Mouse (Mus musculus) stomach, embryonic 16.5 days (tissue): ENCODE data around the gene Gripap1. TPM values are rescaled to one million over a fixed set of nuclear protein-coding genes. Genes with fewer than 3 reads are reported as not detected.

Source experiments
- ATAC-seq: fragments of 200-750 bp; cut with Nextera tagmentation; 2 replicates; pipeline ENCODE4 v1.8.0; 2017; ENCODE audit warnings: moderate number of reproducible peaks, moderate TSS enrichment; ENCODE audit not compliant: insufficient read depth, low FRiP score
- H3K27ac ChIP-seq: fragments of 300-500 bp; sonication (generic); 2 replicates; pipeline ENCODE4 v1.5.1; 2014; ENCODE audit warnings: low read length
- H3K27me3 ChIP-seq: fragments of 300-500 bp; sonication (generic); 2 replicates; pipeline ENCODE4 v1.6.1; 2014; ENCODE audit warnings: low read length, control low read depth, mixed read lengths; ENCODE audit not compliant: control insufficient read depth, insufficient read depth
- H3K36me3 ChIP-seq: fragments of 300-500 bp; sonication (generic); 2 replicates; pipeline ENCODE4 v1.6.1; 2014; ENCODE audit warnings: low read length; ENCODE audit not compliant: control insufficient read depth, insufficient read depth
- H3K4me1 ChIP-seq: fragments of 300-500 bp; sonication (generic); 2 replicates; pipeline ENCODE4 v1.6.1; 2014; ENCODE audit warnings: low read length, control low read depth, mixed read lengths; ENCODE audit not compliant: control insufficient read depth, insufficient read depth
- H3K4me2 ChIP-seq: fragments of 300-500 bp; sonication (generic); 2 replicates; pipeline ENCODE4 v1.6.1; 2014; ENCODE audit warnings: low read depth, low read length, mixed read lengths
- H3K4me3 ChIP-seq: fragments of 300-500 bp; sonication (generic); replicated peaks from 2 replicates; pipeline ENCODE4 v1.5.1; 2014; ENCODE audit warnings: mild to moderate bottlenecking, low read length
- H3K9ac ChIP-seq: fragments of 300-500 bp; sonication (generic); 2 replicates; pipeline ENCODE4 v1.6.1; 2014; ENCODE audit warnings: low read length
- H3K9me3 ChIP-seq: fragments of 300-500 bp; sonication (generic); replicated peaks from 2 replicates; pipeline ENCODE4 v1.6.1; 2016; ENCODE audit warnings: low read length, control low read depth; ENCODE audit not compliant: control insufficient read depth
- WGBS: fragments of 180-500 bp; shearing (Covaris S2); extraction: QIAGEN DNeasy Blood & Tissue Kit; methylation state at CpG from one replicate; pipeline ENCODE4 v1.1.7; 2014; 5-methylcytosine and 5-hydroxymethylcytosine counted together
- polyA plus RNA-seq: library from polyadenylated mRNA; unstranded; fragments of >200 nt; fragmentation: Nextera tagmentation; extraction: Ambion mirVana; gene quantifications from 2 replicates; pipeline ENCODE4 v1.2.1, GENCODE M21; 2015

Gene Gripap1
- polyA plus RNA-seq, 1 experiment from 2014 or later, result 42.4 TPM

DNA sequence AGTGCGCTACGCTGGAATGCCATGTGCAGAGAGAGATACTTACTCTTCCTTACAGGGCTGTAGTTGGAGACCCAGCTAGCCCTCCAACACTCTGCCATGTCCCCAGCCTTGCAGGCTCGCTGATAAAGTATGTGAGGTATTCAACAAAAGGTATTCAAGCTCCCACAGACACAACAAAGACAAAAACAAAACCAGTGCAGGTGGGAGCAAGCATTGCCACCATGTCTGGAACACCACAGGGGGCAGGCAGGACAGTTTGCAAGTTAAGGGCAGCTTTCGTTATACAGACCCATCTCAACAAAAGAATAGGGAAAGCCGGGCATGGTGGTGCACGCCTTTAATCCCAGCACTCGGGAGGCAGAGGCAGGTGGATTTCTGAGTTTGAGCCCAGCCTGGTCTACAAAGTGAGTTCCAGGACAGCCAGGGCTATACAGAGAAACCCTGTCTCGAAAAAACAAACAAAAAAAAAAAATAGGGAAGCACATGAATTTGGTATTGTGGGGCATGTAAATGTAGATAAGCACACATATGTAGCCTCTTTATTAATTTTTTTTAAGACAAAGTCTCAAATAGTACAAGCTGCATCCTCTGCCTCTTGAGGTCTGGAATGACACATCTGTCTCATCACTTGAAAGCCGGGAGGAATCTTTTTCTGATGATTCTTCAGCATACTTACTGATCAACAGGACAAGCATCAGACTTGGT, 13.9 kb upstream of the Gripap1 start:
- no peak overlapping the region for H3K9ac ChIP-seq
- no peaks in the 10 kb centered on the region for H3K36me3 ChIP-seq
- no peaks in the 10 kb centered on the region for H3K27me3 ChIP-seq
- H3K4me3 ChIP-seq, result no peak overlapping the region
- ATAC-seq, result no peak
- H3K4me1 ChIP-seq, result no peaks in the 10 kb centered on the region
- no peak overlapping the region for H3K27ac ChIP-seq
- H3K9me3 ChIP-seq, result no peaks in the 10 kb centered on the region
- WGBS, result 76% methylated on average over 9 of the region's 9 CpGs
- H3K4me2 ChIP-seq, result no peak overlapping the region

DNA sequence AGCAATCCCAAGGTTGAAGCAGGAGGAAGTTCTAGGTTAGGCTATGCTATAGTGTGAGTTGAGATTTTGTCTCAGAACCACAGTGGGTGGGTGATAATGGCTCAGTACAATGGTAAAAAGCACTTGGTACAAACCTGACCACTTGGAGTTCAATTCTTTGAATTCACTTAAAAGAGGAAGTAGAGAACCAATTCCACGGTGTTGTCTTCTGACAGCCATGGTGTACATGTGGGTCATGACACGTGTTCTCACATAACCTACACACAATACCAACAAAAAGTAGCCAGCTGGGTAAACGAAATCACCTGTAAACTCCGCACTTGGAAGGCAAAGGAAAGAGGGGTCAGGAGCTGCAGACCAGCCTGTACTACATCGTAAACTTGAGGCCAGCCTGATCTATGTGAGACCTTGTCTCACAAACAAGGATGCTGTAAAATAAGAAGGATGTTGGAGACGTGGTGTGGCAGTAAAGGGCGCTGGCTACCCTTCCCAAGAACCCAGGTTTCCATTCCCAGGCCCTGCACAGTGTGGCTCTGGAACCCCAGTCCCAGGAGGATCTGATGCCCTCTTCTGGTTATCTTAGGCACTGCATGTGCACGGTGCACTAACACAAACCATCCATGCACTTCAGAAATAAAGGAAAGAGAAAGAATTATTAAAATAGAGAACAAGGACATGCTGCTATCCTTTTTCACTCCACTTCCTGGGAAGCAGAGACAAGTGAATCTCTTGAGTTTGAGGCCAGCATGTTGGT, 13.1 kb upstream of the Gripap1 start:
- no peak overlapping the region for H3K9ac ChIP-seq
- H3K36me3 ChIP-seq, result no peaks in the 10 kb centered on the region
- H3K9me3 ChIP-seq, result no peaks in the 10 kb centered on the region
- no peak overlapping the region for H3K4me2 ChIP-seq
- no peaks in the 10 kb centered on the region for H3K27me3 ChIP-seq
- peak; percentile 64; the same call in 1 of the 2 replicates for ATAC-seq
- no peak overlapping the region for H3K4me3 ChIP-seq
- no peak overlapping the region for H3K27ac ChIP-seq
- 43% methylated on average over 8 of the region's 8 CpGs for WGBS
- no peaks in the 10 kb centered on the region for H3K4me1 ChIP-seq

DNA sequence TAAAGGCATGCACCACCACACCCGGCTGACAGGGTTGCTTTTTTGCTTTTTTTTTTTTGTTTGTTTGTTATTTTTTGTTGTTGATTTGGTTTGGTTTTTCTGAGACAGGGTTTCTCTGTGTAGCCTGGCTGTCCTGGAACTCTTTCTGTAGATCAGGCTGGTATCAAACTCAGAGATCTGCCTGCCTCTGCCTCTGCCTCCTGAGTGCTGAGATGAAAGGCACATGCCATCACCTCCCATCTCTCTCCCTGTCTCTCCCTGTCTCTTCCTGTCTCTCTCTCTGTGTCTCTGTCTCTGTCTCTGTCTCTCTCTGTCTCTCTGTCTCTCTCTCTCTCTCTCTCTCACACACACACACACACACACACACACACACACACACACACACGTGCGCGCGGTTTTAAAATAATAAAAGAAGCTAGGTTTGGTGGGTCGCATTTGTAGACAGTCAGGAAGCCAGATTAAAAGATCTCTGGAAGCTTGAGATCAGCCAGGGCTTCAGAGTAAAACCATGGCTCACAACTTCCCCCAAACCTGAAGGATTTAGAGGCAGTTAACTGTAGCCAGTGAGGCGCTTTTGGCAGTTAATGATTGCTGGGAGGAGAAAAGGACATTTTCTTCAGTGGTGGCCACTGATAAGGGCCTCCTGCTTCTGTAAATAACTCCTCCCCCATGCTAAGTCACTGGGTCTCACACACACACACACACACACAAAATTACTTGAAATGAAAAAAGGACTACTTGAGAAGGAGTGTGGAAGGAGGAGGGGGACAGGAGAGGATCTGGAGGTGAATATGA, 10.9 kb upstream of the Gripap1 start:
- H3K27me3 ChIP-seq, result no peaks in the 10 kb centered on the region
- ATAC-seq, result peak; percentile 60; the same call in 1 of the 2 replicates
- H3K4me1 ChIP-seq, result no peaks in the 10 kb centered on the region
- no peak overlapping the region for H3K27ac ChIP-seq
- no peaks in the 10 kb centered on the region for H3K36me3 ChIP-seq
- no peak overlapping the region for H3K4me3 ChIP-seq
- no peaks in the 10 kb centered on the region for H3K9me3 ChIP-seq
- WGBS, result 61% methylated on average over 7 of the region's 7 CpGs
- H3K4me2 ChIP-seq, result no peak overlapping the region
- no peak overlapping the region for H3K9ac ChIP-seq

DNA sequence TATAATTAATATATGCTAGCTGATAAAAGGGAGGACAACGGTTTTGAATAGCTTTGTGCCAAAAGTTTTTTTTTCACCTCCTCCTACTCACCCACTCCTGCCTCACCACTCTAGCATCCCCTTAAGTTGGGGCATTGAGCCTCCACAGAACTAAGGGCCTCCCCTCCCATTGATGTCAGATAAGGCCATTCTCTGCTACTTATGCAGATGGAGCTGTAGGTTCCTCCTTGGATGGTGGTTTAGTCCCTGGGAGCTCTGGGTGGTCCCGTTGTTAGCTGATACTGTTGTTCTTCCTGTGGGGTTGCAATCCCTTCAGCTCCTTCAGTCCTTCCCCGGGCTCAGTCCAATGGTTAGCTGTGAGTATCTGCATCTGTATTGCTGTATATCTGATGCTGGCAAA, 10.3 kb upstream of the Gripap1 start:
- H3K4me1 ChIP-seq, result no peaks in the 10 kb centered on the region
- H3K36me3 ChIP-seq, result no peaks in the 10 kb centered on the region
- H3K4me2 ChIP-seq, result no peak overlapping the region
- H3K27ac ChIP-seq, result no peak overlapping the region
- no peak overlapping the region for H3K9ac ChIP-seq
- ATAC-seq, result no peak
- WGBS, result 18% methylated on average over 3 of the region's 3 CpGs
- H3K9me3 ChIP-seq, result no peaks in the 10 kb centered on the region
- H3K4me3 ChIP-seq, result no peak overlapping the region
- no peaks in the 10 kb centered on the region for H3K27me3 ChIP-seq

DNA sequence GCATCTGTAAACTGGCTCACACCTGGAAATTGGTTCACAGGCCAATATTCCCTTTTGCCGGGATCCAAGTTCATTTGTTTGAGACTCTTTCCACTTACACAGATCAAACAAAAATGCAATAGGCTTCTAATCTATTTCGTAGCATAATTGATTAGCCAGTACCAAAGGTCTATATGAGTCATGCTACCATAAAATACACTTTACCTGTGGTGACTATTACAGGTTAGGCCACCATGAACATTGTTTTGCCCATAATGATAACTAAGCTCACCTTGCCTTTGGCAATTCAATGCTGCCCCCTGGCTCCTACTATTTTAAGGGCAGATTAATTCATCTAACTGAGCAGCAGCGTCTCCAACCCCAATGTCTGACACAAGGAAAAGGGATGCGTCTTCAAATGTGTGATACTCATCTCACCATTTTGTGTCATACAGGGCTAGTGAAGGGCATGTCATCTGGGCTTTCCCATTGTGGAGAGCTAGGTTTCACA, 6.9 kb upstream of the Gripap1 start:
- Histone ChIP-seq H3K27ac (no peak overlapping the region), H3K36me3 (no peaks in the 10 kb centered on the region), H3K9me3 (no peaks in the 10 kb centered on the region), H3K4me3 (no peak overlapping the region), H3K9ac (no peak overlapping the region), H3K4me1 (no peaks in the 10 kb centered on the region), H3K27me3 (no peaks in the 10 kb centered on the region), H3K4me2 (no peak overlapping the region)
- ATAC-seq, result no peak
- WGBS, result 75% methylated on average over 4 of the region's 4 CpGs

DNA sequence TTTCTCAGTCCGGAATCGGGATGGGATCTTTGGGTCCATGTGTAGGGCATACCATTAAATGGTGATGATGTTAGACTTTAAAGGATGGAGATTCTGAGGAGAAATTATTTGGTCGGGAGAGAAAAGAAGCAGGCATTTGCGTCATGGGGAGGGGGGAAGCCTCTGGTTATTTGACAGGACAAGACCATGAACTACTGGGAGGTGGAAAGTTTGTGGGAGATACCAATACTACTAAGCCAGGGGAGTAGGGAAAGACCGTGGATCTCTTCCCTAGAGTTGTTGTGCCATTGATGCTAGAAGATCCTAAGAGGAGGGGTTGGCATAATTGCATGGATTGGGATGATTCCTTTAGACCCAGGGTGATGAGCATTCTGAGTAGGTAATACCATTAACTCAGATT, 744 bp downstream of the Gripap1 start:
- Histone ChIP-seq H3K4me2 (peak overlapping the region; percentile 68), H3K4me1 (0 out of 2 replicates have a peak, but pooled peaks cover 3% of the 10 kb centered on the region), H3K36me3 (no peaks in the 10 kb centered on the region), H3K27ac (peak overlapping the region; percentile 27), H3K9ac (peak overlapping the region; percentile 59), H3K9me3 (no peaks in the 10 kb centered on the region), H3K4me3 (peak overlapping the region; percentile 66), H3K27me3 (no peaks in the 10 kb centered on the region)
- 13% methylated on average over 5 of the region's 5 CpGs for WGBS
- no peak for ATAC-seq

DNA sequence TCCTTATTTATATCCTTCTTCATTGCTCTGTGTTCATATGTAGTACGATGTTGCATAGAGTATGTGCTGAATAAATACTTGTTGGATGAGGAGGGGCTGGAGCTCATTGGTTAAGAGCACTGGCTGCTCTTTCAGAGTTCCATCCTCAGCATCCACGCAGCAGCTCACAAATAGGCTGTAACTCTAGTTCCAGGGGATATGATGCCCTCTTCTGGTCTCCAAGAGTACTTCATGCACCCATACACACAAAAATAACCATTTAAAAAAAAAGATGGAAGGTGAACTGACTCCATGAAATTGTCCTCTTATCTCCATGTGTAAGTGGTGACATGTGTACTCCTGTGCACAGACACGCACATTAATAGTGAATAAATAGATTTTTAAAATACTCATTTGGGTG, 3.8 kb downstream of the Gripap1 start:
- WGBS, result 48% methylated on average over 3 of the region's 3 CpGs
- Histone ChIP-seq H3K4me2 (no peak overlapping the region), H3K27ac (no peak overlapping the region), H3K4me3 (no peak overlapping the region), H3K4me1 (0 out of 2 replicates have a peak, but pooled peaks cover 3% of the 10 kb centered on the region), H3K9ac (no peak overlapping the region), H3K27me3 (no peaks in the 10 kb centered on the region), H3K36me3 (no peaks in the 10 kb centered on the region), H3K9me3 (no peaks in the 10 kb centered on the region)
- ATAC-seq, result no peak

DNA sequence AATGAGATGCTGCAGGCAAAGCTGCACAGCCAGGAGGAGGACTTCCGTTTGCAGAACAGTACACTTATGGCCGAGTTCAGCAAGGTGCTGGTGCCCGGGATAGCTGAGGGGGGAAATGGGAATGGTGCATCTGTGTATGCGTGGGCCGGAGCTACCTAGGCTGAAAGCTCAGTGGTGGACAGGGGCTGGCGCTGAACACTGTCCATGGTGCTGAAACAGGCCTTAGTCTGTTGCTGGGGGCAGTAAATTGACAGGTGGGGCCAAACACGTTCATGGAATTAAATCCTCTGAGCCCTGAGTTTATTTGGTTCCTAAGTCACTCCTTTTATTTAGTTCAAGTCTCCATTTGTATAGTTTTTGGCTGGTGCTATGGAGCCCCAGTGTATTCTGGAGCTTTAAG, 5.5 kb downstream of the Gripap1 start:
- no peak overlapping the region for H3K9ac ChIP-seq
- ATAC-seq, result no peak
- H3K27ac ChIP-seq, result no peak overlapping the region
- no peak overlapping the region for H3K4me3 ChIP-seq
- no peaks in the 10 kb centered on the region for H3K36me3 ChIP-seq
- no peaks in the 10 kb centered on the region for H3K27me3 ChIP-seq
- no peak overlapping the region for H3K4me2 ChIP-seq
- no peaks in the 10 kb centered on the region for H3K9me3 ChIP-seq
- H3K4me1 ChIP-seq, result 0 out of 2 replicates have a peak, but pooled peaks cover 3% of the 10 kb centered on the region
- WGBS, result 24% methylated on average over 7 of the region's 7 CpGs

DNA sequence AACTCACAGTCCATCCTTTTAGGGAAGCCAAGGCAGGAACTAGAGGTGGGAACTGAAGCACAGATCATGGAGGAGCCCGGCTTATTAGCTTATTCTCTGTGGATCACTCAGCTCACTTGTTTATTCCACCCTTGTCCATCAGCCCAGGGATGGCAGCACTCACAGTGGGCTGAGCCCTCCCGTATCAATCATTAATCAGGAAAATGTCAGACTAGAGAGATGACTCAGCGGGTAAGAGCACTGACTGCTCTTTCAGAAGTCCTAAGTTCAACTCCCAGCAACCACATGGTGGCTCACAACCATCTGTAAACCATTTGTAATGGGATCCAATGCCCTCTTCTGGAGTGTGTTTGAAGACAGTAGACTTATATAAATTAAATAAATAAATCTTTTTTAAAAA, 7.8 kb downstream of the Gripap1 start:
- ATAC-seq, result no peak
- H3K9me3 ChIP-seq, result no peaks in the 10 kb centered on the region
- no peak overlapping the region for H3K9ac ChIP-seq
- no peaks in the 10 kb centered on the region for H3K36me3 ChIP-seq
- H3K4me3 ChIP-seq, result no peak overlapping the region
- H3K4me2 ChIP-seq, result no peak overlapping the region
- H3K27ac ChIP-seq, result no peak overlapping the region
- WGBS, result 69% methylated on average over 3 of the region's 3 CpGs
- no peaks in the 10 kb centered on the region for H3K27me3 ChIP-seq
- H3K4me1 ChIP-seq, result no peaks in the 10 kb centered on the region
